Mouse (Mus musculus) olfactory bulb, adult 2 months (tissue): Measurements from ENCODE around the gene Mef2c. TPM values are rescaled to one million over a fixed set of nuclear protein-coding genes. Genes with fewer than 3 reads are reported as not detected.

Source experiments
- H3K27ac ChIP-seq: fragments of 200-500 bp; 2 replicates; pipeline ENCODE4 v1.5.1; 2012; ENCODE audit warnings: low read depth, low read length; ENCODE audit not compliant: insufficient read depth
- H3K4me1 ChIP-seq: fragments of 200-500 bp; 2 replicates; pipeline ENCODE4 v1.6.1; 2012; ENCODE audit warnings: low read length; ENCODE audit not compliant: control insufficient read depth, insufficient read depth
- H3K4me3 ChIP-seq: fragments of 200-500 bp; 2 replicates; pipeline ENCODE4 v1.5.1; 2012; ENCODE audit warnings: mild to moderate bottlenecking, low read depth, low read length, moderate library complexity; ENCODE audit not compliant: insufficient read depth
- CTCF ChIP-seq: fragments of 200-500 bp; IDR thresholded peaks from 2 replicates; pipeline ENCODE4 v1.5.1; 2012; ENCODE audit warnings: low read depth, mild to moderate bottlenecking, low read length, moderate library complexity; ENCODE audit not compliant: insufficient read depth
- POLR2A ChIP-seq: fragments of 200-500 bp; IDR thresholded peaks from 2 replicates; pipeline ENCODE4 v1.6.1; 2012; ENCODE audit warnings: mild to moderate bottlenecking, low read depth, low read length, moderate library complexity; ENCODE audit not compliant: insufficient read depth
- WGBS: fragments of 180-500 bp; shearing (Covaris S2); methylation state at CpG from one replicate; pipeline ENCODE4 v1.1.7; 2018; 5-methylcytosine and 5-hydroxymethylcytosine counted together
- polyA plus RNA-seq: library from polyadenylated mRNA; stranded (reverse); fragments of >200 nt; gene quantifications from 2 replicates; pipeline ENCODE4 v1.2.4, GENCODE M21; 2012; ENCODE audit warnings: low replicate concordance; ENCODE audit not compliant: missing spikeins, insufficient read depth, insufficient read length

Mef2c gene
- polyA plus RNA-seq, 1 experiment: 512 TPM

DNA sequence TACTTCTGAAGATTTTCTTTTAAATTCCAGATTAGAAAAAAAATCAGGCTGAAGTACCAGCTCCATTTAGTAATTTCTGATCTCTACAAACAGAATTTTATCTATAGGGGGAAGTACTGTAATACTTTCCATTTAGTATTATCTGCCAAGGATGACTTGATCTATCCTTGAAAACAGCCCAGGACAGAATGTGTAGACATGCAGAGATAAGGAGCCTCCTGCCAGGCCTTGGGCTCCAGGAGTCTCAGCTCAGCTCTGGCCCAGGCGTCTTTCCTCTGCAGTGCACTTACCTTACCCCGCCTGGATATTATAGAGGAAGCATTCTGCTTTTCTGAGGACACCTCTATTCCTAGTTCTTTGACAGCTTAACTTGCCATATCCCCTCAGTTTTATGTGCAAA, 59.4 kb downstream of the Mef2c start:
- TF ChIP-seq CTCF (no peak), POLR2A (no peak)
- H3K27ac ChIP-seq: 0 out of 2 replicates have a peak overlapping the region, but pooled peaks have one; percentile 44
- WGBS: 85% methylated on average over 2 of the region's 2 CpGs
- no peak overlapping the region for H3K4me3 ChIP-seq
- H3K4me1 ChIP-seq: peaks cover 9% of the 10 kb centered on the region; the same call in 1 of the 2 replicates

DNA sequence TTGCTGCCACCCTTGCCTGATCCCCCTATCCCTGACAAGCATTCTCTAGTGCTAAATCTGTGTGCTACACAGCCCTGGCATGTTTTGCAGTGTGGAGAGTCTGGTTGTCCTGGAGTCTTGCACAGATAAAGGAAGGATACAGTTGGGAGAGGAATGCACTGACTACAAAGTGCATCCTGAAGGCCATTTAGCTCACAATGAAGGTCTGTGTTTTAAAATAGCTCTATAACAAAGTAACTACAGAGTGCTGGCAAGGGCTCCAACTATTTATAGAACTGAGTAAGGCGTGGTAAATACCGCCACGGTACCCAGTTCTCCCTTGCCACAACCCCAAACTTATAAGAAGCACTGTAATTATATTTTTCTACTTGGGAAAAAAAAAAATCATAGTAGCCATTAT, 61.9 kb downstream of the Mef2c start:
- TF ChIP-seq POLR2A (no peak), CTCF (no peak)
- Histone ChIP-seq H3K4me1 (peaks cover 7% of the 10 kb centered on the region; the same call in 1 of the 2 replicates), H3K4me3 (no peak overlapping the region), H3K27ac (peak overlapping the region; percentile 92)
- WGBS: 9% methylated on average over 3 of the region's 3 CpGs

- TF ChIP-seq CTCF (no peak), POLR2A (no peak)
- H3K4me1 ChIP-seq: peaks cover 7% of the 10 kb centered on the region; the same call in 1 of the 2 replicates
- 14% methylated on average over 4 of the region's 4 CpGs for WGBS
- H3K4me3 ChIP-seq: no peak overlapping the region
- no peak overlapping the region for H3K27ac ChIP-seq
Measured at GRCm38 (mm10) chr13:83566180-83566579, 62.3 kb downstream of the Mef2c start.

DNA sequence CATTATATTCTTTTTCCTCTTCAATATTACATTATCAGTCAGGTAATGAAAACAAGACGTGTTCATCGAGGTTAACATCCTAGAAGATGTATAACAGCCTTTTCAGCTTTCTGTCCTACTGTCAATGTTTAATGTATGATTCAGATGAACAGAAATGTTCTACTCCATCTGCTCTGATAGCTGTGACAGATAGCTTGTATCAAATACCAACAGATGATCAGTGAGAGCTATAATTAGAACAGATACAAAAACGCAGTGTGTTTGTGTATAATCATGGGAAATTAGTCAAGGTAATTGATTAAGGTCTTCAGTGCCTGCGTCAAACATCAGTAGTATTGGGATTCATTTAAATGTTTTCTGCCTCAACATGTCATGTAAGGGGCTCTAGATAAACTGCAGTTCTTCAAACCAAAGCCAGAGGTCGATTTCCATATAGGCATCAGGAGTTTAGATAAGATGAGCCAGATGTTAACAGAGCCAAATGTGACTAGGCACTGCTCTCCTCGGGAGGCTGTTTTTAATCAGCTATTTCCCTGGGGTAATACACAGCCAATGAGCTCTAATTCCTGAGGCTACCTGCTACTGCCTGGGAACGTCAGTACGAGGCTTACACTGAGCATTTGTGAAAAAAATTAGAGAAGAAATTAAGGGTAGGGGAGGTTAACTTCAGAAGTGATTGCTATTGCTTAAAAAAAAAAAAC, 63.1 kb downstream of the Mef2c start:
- WGBS: 49% methylated on average over 8 of the region's 8 CpGs
- Histone ChIP-seq H3K4me1 (peaks cover 9% of the 10 kb centered on the region; the same call in 1 of the 2 replicates), H3K4me3 (no peak overlapping the region), H3K27ac (no peak overlapping the region)
- TF ChIP-seq POLR2A (no peak), CTCF (no peak)

DNA sequence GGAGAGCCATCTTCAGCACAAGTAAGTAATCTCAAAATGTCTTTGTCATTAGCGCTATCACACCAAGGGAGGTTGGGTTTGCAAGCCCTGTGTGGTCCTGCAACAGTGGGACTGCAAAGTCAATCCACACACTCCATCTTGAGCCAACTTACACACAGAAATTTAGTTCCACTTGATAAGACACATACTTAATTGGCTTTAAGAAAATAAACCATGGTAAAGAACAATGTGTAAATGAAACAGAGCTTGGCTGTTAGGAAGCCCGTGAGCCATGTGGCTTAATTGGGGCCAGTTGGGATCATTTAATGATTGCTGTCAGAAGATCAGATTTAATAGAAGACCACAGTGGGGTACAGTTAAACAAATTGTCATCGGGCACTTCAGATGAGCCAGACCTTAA, 63.8 kb downstream of the Mef2c start:
- WGBS: 53% methylated on average over 3 of the region's 3 CpGs
- H3K4me3 ChIP-seq: no peak overlapping the region
- H3K4me1 ChIP-seq: peaks cover 11% of the 10 kb centered on the region; the same call in 1 of the 2 replicates
- no peak overlapping the region for H3K27ac ChIP-seq
- TF ChIP-seq CTCF: no peak

GRCm38 (mm10) chr13:83568759-83569256, 65.0 kb downstream of the Mef2c start:
- Histone ChIP-seq H3K4me3 (no peak overlapping the region), H3K4me1 (peaks cover 9% of the 10 kb centered on the region; the same call in 1 of the 2 replicates), H3K27ac (peak overlapping the region; percentile 64; the same call in 1 of the 2 replicates)
- TF ChIP-seq CTCF (no peak), POLR2A (no peak)
- 64% methylated on average over 11 of the region's 11 CpGs for WGBS

DNA sequence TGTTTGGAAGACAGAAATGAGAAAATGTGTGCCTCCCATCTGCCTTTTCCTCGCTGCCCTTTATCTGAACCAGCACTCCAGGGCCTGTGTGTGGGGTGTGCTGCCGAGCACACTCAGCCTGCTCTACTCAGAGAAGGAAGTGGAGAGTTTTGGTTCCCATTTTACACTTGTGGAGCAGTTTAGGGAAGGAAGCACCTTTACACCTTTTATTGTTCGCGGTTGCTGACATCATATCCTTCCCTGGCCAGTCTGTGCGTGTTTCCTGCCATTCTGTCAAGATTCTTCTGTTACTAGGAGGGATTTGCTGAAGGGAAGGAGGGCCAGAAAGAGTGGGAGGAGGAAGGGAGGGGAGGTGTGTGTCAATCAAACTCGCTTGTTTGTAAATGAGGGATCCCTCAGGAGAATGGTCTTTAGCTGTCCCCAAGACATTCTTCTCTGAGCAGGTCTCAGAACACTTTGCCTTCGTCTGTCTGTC, 68.2 kb downstream of the Mef2c start:
- WGBS: 57% methylated on average over 7 of the region's 7 CpGs
- no peak for TF ChIP-seq POLR2A

DNA sequence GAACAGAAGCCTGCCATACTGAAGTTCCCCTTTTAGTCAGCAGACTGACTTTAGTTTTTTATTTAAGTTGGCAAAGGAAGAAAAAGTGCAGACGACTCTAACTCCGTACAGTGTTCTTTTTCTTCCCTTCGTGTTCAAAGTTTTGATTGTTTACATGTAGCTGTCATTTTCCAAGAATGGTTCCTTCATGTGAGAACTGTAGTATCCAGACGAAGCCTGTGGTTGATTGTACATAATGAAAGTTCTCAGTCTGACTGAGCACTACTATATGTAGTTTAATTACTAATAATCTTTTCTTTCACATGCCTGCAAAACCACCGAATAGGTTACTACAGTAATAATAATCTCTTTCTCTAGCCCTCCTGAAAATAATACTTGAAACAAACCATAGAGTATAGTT, 68.6 kb downstream of the Mef2c start:
- Histone ChIP-seq H3K4me3 (no peak overlapping the region), H3K27ac (no peak overlapping the region), H3K4me1 (peaks cover 4% of the 10 kb centered on the region; the same call in 1 of the 2 replicates)
- TF ChIP-seq CTCF (no peak), POLR2A (no peak)
- WGBS: 51% methylated on average over 5 of the region's 5 CpGs

More for the DNA sequence above, 68.2 kb downstream of the Mef2c start:
- Histone ChIP-seq H3K4me1 (peaks cover 4% of the 10 kb centered on the region; the same call in 1 of the 2 replicates), H3K27ac (no peak overlapping the region), H3K4me3 (no peak overlapping the region)

- no peak for TF ChIP-seq CTCF
- no peak for TF ChIP-seq POLR2A
- peaks cover 4% of the 10 kb centered on the region; the same call in 1 of the 2 replicates for H3K4me1 ChIP-seq
- 70% methylated on average over 4 of the region's 4 CpGs for WGBS
- H3K27ac ChIP-seq: 0 out of 2 replicates have a peak overlapping the region, but pooled peaks have one; percentile 44
- no peak overlapping the region for H3K4me3 ChIP-seq
Measured at GRCm38 (mm10) chr13:83573327-83573726, 69.5 kb downstream of the Mef2c start.
